Mouse (Mus musculus) mature B cell (primary cell): ENCODE data around the gene Fam208a.

Experiments used
- in situ Hi-C: fragments of 300-500 bp; cut with MboI; formaldehyde crosslinking; loops from 2 replicates; pipeline ENCODE4 v1.14.3; 2019

Gene Fam208a

DNA sequence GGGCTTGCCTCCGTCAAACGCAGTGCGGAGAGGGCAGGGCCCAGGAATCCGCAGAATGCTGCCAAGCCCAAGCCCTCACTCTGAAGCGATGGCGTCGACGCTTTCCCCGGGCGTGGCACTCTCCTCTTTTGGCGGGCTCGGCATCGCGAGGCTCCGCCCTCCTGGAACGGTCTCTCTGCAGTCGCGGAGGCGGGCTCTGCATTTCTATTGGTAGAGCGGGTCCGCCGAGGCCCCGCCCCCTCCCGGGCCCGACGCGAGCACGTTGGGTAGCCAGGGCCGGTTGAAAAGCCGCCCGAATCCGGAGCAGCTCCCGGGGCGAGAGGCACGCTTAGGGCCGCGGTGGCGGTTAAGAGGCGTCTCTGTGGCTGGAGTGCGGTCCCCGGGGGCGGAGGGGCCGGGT, at the start of gene Fam208a:
TSS of gene Fam208a (plus strand) at position 262 of the 400 bp plus-strand sequence.
- in situ Hi-C loops: no loop called here

GRCm38 (mm10) chr14:27379404-27379803, 49.2 kb upstream of the Fam208a start:
- in situ Hi-C loops: no loop called here

DNA sequence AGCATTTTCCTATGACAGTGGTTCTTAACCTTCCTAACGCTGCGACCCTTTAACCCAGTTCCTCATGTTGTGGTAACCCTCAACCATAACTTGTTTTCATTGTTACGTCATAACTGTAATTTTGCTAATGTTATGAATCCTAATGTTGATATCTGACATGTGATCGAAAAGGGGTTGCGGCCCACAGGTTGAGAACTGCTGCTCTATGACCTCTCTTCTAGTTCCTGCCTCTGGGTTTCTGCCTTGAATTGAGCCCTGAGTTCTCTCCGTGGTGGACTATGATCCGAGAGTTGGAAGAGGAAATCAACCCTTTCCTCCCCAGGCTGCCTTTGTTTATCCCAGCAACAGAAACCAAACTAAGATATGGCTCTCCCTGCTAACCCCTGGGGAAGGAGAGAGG, 47.2 kb upstream of the Fam208a start:
- in situ Hi-C loops: no loop called here

DNA sequence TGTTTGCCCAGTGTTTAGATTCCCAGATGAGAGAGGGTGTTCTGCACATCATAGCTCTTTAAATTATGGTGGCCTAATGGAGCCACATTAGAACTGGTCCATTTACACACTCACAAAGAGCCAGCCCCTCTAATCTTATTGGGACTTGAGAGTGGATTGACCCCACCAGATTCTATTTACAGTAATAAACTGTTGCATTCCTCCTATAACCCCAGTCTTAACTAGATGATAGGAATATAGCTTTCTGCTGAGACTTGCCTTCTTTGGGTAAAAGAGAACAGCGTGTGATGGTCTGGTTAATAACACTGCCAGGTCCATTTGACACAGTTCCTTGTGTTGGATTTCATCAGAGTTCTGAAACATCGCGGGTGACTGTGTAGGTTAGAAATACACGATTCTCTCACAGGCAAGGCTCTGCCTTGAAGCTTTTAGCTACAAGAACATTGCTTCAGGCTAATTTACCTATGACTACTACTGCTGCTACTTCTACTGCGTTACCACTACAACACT, 45.3 kb upstream of the Fam208a start:
- in situ Hi-C loops: no loop called here

DNA sequence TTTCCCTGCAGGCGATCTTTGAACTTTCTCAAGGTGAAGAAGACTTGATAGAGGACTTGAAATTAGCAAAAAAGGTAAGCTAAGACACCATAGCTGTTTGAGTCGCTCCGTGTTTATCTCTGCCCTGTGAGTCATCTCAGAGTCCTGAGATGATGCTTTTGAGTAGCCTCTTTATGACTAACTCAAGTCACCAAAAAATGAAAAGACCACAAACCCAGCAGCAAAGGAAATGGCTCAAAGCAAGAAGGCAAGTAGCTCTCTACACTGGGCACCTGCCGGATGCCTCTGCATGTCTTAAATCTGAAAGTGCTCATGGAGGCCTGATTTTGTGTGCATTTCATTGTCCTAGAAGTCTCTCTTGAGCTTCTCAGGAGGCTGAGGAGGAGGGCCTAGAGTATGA, 44.5 kb upstream of the Fam208a start:
- in situ Hi-C loops: no loop called here

GRCm38 (mm10) chr14:27388616-27389015, 40.0 kb upstream of the Fam208a start:
- in situ Hi-C loops: no loop called here

- in situ Hi-C loops: loop anchor here (5.0 kb wide), 1 partner anchor 32 kb away; no protein-coding TSS in a partner anchor
These were observed 38.9 kb upstream of the Fam208a start for GRCm38 (mm10) chr14:27389722-27390121.

- in situ Hi-C loops: loop anchor here (5.0 kb wide), 1 partner anchor 33 kb away; no protein-coding TSS in a partner anchor
These were observed 38.0 kb upstream of the Fam208a start for GRCm38 (mm10) chr14:27390663-27391062.

DNA sequence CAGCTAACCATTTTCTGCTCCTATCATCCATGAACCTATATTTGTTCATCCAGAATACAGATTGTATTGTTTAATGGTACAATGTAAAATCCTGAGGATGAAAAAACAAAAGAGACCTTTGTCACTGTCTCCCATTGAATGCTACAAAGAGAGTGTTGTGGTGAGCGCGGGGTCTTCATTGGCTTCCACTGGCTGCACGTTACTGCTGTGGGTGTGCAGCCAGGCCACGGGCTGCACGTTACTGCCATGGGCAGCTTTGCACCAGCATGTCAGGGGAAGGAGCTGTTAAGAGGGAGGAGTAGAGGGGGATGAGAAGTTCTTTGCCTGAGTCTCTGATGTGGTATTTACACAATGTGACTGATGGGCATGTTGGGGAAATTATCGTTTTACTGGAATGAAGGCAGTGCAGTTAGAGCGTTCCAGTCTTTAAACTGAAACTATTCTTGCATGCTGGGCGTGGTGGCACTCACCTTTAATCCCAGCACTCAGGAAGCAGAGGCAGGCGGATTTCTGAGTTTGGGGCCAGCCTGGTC, 36.8 kb upstream of the Fam208a start:
- in situ Hi-C loops: loop anchor here (5.0 kb wide), 1 partner anchor 35 kb away; no protein-coding TSS in a partner anchor

- in situ Hi-C loops: loop anchor here (5.0 kb wide), 1 partner anchor 35 kb away; no protein-coding TSS in a partner anchor
These were observed 36.0 kb upstream of the Fam208a start for GRCm38 (mm10) chr14:27392660-27393059.

- in situ Hi-C loops: loop anchor here (5.0 kb wide), 1 partner anchor 37 kb away; no protein-coding TSS in a partner anchor
These were observed 34.8 kb upstream of the Fam208a start for GRCm38 (mm10) chr14:27393806-27394205.

DNA sequence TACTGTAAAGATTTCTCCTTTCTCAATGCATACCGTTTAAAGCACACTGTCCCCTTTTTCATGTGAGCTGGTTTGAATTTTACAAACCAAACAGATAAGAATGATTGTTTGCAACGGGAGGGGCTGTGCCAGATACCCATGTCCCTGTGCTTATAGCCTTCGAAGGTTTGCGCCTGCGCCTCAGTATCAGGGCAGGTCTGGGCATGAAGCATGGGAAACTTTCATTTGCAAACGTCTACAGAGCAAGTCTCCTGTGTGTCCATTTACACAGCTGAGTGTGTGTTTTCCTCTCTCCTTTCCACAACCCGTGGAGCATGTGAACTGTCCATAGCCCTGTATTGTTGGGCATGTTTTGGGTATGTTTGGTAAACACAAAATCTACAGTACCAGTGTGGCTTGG, 32.2 kb upstream of the Fam208a start:
- in situ Hi-C loops: no loop called here

- in situ Hi-C loops: no loop called here
These were observed 31.1 kb upstream of the Fam208a start for GRCm38 (mm10) chr14:27397526-27397925.

DNA sequence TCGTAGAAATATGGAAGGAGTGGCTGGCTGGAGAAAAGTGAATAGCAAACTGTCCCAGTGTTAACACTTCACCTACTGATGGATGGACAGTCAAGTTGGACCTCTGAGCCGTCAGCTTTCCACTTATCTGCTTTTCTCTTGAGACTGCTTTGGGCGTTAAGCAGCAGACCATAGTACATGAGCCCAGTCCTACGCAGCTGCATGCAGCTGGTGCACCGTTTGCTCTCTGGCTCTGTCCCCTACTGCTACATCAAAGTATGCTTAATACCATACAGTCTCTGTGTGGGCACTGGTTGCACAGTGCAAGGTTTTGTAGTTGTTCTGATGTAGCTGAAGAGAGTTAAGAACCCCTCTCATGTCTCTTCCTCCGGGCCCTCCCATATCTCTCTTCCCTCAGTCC, 28.1 kb upstream of the Fam208a start:
- in situ Hi-C loops: no loop called here

DNA sequence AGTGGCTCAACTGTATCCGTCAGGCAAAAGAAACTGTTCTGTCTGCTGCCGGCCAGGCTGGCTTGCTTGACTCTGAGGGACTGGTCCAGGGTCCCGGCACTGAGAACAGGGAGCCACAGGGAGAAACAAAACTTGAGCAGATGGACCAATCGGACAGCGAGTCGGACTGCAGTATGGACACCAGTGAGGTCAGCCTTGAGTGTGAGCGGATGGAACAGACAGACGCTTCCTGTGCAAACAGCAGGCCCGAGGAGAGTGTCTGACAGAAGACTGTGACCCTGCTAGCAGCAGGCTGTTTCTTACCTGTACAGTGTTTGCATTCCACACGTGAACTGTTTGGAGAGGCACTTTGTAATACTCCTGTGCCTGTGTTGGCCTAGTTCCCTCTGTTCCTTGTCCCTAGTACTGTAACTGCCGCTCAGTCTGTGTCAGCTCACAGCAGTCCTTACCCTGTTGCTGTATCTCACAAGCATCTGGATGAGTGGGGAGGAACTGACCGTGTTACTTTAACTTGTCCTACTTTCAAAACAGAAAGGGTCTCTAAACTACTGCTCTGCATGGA, 26.8 kb upstream of the Fam208a start:
- in situ Hi-C loops: no loop called here

DNA sequence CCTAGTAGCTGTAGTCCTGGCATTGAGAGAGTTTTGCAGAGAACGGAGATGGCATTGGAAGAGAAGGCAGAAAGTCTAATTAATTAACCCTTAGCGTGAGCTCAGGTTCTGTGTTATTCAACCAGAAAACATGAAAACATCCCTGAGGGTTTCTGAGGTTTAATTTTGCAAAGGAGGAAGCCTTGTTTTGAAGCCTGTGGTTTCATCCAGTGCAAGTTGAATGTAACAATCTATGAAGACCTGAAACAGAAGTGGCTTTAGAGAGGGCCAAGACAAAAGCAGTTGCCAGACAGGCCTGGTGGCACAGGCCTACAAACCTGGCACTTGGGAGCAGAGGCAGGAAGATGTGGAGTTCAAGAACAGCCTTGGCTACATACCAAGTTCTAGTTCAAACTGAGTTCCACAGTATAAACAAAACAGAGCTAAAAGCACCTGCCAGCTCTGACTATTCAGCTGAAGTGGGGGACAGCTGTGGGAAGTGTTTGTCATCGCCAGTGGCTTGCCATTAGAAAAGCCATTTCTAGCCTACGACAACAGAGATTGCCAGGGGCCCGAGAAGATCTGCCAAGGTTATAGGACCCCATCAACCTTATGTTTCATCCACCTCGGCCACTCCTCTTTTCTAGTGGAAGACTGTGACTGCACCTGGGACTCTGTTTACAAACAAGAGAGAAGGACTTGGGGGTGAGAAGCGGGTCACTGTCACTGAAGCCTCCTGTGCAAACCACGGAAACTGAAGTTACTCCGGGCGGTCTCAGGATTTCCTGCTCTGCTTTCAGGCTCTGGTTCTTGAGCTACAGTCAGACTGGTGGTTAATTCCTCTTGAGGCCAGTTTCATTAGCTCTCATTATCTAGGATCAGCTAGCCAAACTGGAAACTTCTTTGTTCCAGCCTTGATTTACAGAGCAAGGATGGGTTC, 26.0 kb upstream of the Fam208a start:
- in situ Hi-C loops: no loop called here

- in situ Hi-C loops: loop anchor here (5.0 kb wide), 2 partner anchors 63 to 213 kb away; no protein-coding TSS in a partner anchor
These were observed 23.2 kb upstream of the Fam208a start for GRCm38 (mm10) chr14:27405452-27405851.

- in situ Hi-C loops: loop anchor here (5.0 kb wide), 2 partner anchors 64 to 214 kb away; no protein-coding TSS in a partner anchor
These were observed 22.7 kb upstream of the Fam208a start for GRCm38 (mm10) chr14:27405947-27406346.

GRCm38 (mm10) chr14:27408240-27408639, 20.4 kb upstream of the Fam208a start:
- in situ Hi-C loops: loop anchor here (5.0 kb wide), 2 partner anchors 66 to 216 kb away; no protein-coding TSS in a partner anchor

DNA sequence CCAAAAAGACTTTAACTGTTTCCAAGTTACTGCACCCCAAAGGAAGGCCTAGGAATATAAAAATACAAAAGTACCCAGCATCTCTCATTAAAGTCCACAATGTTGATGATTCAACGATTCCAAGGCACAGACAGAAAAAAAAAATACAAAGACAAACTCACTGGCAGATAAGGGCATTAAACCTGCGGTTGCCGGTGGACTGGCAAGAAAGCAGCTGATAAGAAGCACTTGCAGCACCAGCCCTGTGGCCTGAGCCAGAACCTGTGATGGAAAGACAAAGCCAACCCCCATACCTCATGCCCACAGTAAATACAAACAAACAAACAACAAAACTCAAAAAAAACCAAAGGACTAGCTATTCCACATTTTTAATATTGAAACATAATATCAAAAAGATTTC, 19.0 kb upstream of the Fam208a start:
- in situ Hi-C loops: loop anchor here (5.0 kb wide), 2 partner anchors 67 to 217 kb away; no protein-coding TSS in a partner anchor

DNA sequence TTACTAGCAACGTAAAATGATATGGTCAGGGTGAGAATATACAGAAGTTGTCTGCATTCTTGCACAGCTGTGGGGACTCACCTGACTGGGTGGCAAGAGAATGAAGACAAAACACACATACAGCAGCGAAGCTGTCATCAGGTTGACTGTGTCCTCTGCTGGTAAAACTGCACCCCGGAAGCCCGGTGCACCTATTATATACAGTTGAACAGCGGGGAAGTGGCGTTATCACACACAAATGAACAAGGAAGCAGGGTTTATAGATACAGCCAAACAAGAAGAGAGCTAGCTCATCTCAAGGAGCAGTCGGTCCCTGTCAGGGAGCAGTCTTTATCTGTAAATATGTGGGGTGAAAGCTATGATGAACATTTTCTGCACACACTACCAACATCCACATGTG, 17.1 kb upstream of the Fam208a start:
- in situ Hi-C loops: no loop called here

DNA sequence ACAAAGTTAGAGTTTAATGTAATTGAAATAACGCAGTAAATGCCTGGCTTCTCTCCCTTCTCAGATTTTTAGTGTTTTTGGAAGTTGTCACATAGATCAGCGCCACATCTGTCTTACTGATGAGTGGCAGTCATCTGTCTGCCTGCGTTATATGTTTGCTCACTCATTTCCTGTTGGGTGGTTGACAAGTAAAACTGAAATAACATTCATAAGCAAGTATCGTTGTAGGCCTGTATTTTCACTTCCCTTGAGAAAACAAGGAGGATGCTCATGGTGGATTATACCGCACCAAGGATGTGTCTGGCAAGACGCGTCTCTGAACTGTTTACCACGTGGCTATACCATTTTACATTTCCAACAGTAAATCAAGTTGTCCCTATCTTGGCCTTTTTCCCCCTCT, 15.9 kb upstream of the Fam208a start:
- in situ Hi-C loops: no loop called here
